Mouse (Mus musculus): ENCODE results near the gene Scgb2b19.
"Not testable (repeated sequence)": the region's sequence is repeated elsewhere in the genome, so short reads cannot be mapped to it uniquely, and the experiment has no call there.

Gene Scgb2b19

GRCm38 (mm10) chr7:33280238-33280637 is at the start of gene Scgb2b19:
Gene Scgb2b19, minus strand, starts transcription at chr7:33280338.
- not testable (repeated sequence) for DNase-seq (ENCODE audit: low read depth, low spot score)

- not testable (repeated sequence) for DNase-seq (ENCODE audit: low read depth, low spot score)
Measured at GRCm38 (mm10) chr7:33286991-33287390, 6.9 kb upstream of the Scgb2b19 start, which contains the start of gene Scgb1b19. Gene Scgb1b19, plus strand, starts transcription at chr7:33287291.
